Mouse (Mus musculus): Measurements from ENCODE around the gene Nfyb.

The Nfyb gene

DNA sequence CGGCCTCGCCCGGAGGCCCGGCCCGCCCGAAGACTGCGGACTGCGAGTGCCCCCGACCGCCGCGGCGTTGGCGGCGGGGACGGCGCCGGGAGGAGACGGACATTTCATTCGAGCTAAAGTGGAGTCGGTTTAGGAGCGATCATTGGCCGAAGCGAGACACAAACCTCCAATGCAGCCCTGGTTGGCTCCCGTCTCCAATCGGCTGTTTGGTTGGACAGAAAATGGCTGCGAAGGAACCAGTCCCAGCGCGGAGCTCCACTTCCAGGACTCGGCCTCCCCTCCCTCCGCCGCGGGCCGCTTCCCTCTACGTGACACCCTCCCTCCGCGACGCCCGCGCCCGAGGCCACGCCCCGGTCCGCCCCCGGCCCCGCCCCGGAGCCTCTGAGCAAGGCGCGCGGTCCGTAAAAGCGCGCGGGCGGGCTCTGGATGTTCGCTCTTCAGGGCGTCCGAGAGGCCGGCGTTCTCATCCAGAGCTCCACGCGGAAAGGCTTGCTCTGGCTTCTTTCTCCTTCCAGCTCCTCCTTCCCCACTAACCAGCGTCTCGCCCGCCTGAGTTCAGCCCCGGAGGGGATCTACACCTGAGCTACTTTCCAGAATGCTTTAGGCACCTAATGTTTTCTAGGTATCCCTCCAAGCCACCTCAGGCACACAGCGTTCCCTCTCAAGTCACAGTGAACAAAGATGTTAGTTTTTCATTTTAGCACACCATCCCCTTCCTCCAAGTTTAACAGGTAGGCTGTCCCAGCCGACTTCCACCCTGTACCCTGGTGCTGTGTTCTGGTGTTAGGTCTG is at the start of gene Nfyb:
TSS of gene Nfyb (minus strand) at position 305 of the 792 bp plus-strand sequence.
- DNase-seq (ENCODE audit: low spot score) = peak; percentile 97

- peak; percentile 58 for DNase-seq (ENCODE audit: low spot score)
Measured at GRCm38 (mm10) chr10:82811855-82812431, 48.0 kb upstream of the Nfyb start.

- no peak for DNase-seq (ENCODE audit: low spot score)
Measured at GRCm38 (mm10) chr10:82809352-82809751, 45.4 kb upstream of the Nfyb start.

GRCm38 (mm10) chr10:82808891-82809290 is 44.9 kb upstream of the Nfyb start:
- no peak for DNase-seq (ENCODE audit: low spot score)

DNA sequence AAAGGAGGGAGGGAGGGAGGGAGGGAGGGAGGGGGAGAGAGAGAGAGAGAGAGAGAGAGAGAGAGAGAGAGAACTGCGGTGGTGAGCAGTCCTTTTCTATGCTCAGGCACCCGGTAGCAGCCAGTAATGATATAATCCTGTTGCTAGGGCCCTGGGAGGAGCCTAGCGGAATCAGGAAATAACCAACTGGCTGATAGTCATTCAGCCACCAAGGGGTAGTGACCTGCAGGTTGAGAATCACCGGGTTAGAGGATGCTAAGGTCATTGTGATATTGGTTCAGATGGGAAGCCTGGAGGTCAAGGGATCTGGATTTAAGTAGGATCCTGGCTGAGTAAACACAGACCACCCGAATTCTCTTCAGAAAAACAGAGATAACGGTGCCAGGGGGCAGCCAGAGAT is 44.2 kb upstream of the Nfyb start:
- no peak for DNase-seq (ENCODE audit: low spot score)

DNA sequence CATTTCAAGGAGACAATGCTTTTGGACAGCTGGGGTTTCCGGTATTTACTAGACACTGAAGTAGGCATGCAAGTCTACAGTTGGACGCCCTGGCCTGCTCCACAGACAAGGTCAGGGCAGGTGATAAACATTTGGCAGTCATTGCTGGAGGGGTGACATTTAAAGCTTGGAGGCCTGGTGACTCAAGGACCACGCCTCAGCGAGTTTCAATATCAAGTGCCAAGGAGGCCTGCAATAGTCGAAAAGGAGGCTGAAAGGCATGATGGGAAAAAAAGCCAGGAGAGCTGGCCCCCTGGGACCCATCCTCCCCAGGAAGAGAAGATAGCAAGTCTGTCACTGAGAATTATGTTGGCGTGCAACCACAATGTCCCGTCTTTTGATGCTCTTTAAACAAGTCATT is 43.3 kb upstream of the Nfyb start:
- no peak for DNase-seq (ENCODE audit: low spot score)

DNA sequence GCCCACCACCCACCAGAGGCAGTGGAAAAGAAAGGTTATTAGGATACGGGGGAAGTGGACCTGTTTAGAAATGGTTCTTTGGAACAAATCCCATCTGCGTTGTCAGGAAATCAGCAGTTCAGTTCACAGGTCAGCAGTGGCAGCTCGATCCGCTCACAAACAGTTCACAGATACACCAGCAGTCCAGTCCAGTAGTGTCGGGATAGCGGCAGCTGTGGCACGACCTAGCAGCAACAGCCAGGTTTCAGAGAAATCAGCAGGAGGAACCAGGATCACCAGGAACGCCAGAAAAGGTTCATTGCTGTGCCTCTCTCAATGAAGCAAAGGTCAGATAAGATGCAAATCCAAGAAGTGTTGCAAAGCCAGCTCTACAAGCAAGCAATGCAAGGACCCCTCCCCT is 42.5 kb upstream of the Nfyb start:
- no peak for DNase-seq (ENCODE audit: low spot score)

- no peak for DNase-seq (ENCODE audit: low spot score)
Measured at GRCm38 (mm10) chr10:82805111-82805510, 41.2 kb upstream of the Nfyb start.

GRCm38 (mm10) chr10:82804396-82804795 is 40.5 kb upstream of the Nfyb start:
- no peak for DNase-seq (ENCODE audit: low spot score)

DNA sequence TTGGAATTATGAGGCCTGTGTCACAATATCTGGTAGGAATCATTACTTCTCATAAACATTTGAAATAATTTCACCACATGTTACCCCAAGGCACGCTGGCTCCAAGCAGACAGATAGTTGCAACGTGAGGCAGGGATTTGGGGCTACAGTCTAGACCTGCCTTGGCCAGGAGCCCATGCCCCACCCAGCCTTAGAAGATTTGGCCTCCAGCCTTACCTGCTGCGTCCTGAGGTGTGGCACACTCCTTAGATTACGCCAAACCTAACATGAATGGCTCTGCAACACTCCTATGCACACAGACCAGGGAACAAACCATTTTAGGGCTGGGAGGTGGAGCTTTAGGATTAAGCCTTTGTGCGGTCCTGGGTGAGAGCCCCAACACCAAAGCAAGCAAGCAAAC is 36.1 kb upstream of the Nfyb start:
- no peak for DNase-seq (ENCODE audit: low spot score)

DNA sequence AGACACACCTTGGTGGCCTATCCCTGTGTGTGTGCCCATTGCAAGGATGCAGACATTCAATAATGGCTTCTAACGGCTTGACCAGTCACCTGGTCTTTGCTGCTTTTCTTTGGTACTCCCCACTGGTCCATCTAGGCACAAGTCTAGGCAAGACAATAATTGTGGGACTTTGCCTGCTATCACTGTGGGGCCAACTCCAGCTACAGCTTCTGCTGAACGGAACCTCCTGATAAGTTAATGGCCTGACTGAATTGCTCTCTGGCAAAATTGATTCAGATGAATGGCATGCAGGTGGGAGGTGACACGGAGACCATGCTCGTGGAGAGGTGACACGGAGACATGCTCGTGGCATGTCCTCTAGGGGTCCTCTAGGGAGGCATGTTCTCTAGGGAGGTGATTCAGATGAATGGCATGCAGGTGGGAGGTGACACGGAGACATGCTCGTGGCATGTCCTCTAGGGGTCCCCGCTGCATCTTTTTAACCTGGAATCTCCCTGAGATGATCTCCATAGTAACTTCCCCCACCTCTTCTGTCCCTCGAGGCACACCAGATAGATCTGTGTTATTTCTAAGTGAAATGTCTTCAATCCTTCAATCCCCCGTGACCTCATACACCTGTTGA is 34.5 kb upstream of the Nfyb start:
- DNase-seq (ENCODE audit: low spot score) = no peak

- DNase-seq (ENCODE audit: low spot score) = no peak
Measured at GRCm38 (mm10) chr10:82797119-82797491, 33.2 kb upstream of the Nfyb start.

GRCm38 (mm10) chr10:82796471-82797118 is 32.7 kb upstream of the Nfyb start:
- DNase-seq (ENCODE audit: low spot score) = no peak

DNA sequence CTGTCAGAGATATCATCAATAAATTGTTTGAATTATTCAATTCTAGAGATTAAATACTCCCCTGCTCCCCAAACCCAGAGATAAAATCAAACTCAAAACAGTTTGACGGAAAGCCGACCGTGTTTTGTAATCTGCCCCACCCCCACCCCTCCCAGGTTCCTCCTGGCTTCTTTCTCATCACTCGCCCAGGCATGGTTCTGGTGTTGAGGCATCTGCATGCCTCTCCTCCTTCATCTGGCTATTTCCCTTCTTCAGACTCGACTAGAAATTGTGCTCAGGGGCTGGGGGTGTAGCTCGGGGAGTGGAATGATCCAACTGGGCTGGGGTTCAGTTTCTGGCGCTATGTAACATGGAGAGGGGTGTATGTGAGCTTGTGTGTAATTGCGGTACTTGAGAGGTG is 31.8 kb upstream of the Nfyb start:
- no peak for DNase-seq (ENCODE audit: low spot score)

- DNase-seq (ENCODE audit: low spot score) = peak; percentile 10
Measured at GRCm38 (mm10) chr10:82795071-82795731, 31.3 kb upstream of the Nfyb start.

DNA sequence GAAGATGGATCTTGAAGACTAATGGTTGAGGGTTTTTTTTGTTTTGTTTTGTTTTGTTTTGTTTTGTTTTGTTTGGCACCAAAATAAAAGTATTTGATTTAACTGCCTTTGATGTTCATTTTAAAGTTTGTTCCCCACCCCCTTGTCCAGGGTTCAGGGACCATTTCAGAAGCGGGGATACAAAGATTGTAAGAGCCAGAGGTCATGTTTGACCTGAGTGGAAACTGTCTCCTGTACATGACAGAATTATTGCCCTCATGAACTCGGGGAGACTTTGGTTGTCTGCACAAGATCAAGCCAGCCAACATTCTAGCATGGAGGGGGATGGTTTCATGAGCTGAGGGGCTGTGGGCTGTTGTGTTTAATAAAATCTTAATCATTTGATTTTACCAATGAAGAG is 28.4 kb upstream of the Nfyb start:
- no peak for DNase-seq (ENCODE audit: low spot score)

DNA sequence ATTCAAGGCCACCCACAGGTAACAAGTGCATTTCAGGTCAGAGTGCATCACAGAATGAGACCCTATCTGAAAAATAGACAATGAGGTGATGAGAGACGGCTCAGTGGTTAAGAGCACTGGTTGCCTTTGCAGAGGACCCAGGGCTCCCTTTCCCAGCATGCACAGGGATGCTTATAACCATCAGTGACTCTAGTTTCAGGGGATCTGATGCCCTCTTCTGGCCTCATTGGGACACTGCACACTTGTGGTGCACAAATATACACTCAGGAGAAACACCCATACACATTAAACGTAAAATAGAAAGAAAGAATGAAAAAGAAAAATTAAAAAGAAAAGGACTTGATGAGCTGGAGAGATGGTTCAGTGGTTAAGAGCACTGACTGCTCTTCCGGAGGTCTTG is 27.8 kb upstream of the Nfyb start:
- DNase-seq (ENCODE audit: low spot score) = no peak

GRCm38 (mm10) chr10:82790504-82790903 is 26.6 kb upstream of the Nfyb start:
- DNase-seq (ENCODE audit: low spot score) = no peak

- DNase-seq (ENCODE audit: low spot score) = no peak
Measured at GRCm38 (mm10) chr10:82789181-82789580, 25.2 kb upstream of the Nfyb start.

DNA sequence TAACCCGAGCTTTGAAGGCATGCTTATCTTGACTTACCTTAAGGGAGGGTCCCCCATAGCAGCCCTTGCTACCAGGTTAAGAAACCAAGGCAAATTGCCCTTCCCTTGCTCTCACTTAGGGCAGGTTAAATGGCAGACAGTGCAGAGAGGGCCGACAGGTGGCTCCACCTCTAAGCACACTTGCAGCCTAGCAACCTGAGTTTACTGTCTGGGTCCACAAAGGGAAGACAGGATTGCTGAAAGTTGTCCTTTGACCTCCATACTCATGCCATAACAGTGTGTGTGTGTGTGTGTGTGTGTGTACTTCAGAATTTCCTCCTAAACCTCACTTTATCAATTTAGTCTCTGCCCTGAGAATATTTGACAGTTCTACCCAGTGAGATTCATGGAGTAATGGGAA is 18.5 kb upstream of the Nfyb start:
- no peak for DNase-seq (ENCODE audit: low spot score)

GRCm38 (mm10) chr10:82780816-82781215 is 16.9 kb upstream of the Nfyb start:
- DNase-seq (ENCODE audit: low spot score) = no peak

GRCm38 (mm10) chr10:82780322-82780721 is 16.4 kb upstream of the Nfyb start:
- no peak for DNase-seq (ENCODE audit: low spot score)

All from ovary, postnatal 10 days (tissue).